In genomic region chr2:4679886-4680285, GRCm38 (mm10) we compare ENCODE assay signal across 22 mouse cellular contexts. TPM values are rescaled to one million over a fixed set of nuclear protein-coding genes. Genes with fewer than 3 reads are reported as not detected.
A peak's percentile ranks its signal among the peaks of the same experiment; 100 is the strongest.
DNase-seq lines count a peak whose midpoint lies in the region; ATAC-seq and TF ChIP-seq lines count a peak whose summit lies in the region.
"Had no signal": no experiment of that assay in that cellular context is flagged by ENCODE, and none has a peak within 500 bp of the region (broad histone marks: within the 10 kb centered on the region; RNA-seq: fewer than 3 reads in every experiment).

No protein-coding gene starts in this region.

- no peak overlapping the region for H3K27ac ChIP-seq in heart, embryonic 11.5 days (ENCODE audit: low read depth, low read length)
- no peak overlapping the region for H3K27ac ChIP-seq in kidney, adult 2 months (ENCODE audit: insufficient read depth, low read depth, low read length)
- H3K27ac ChIP-seq in kidney, embryonic 14.5 days (ENCODE audit: low read depth, low read length) = no peak overlapping the region
- H3K27ac ChIP-seq: embryonic facial prominence, embryonic 13.5 days; forebrain, embryonic 12.5 days; hindbrain, embryonic 12.5 days had no signal

- DNase-seq in heart, adult 18-20 months = peak; percentile 4 to 18
- peak; percentile 51 for DNase-seq in kidney, adult 2 months
- DNase-seq in kidney, postnatal 14 days = peak; percentile 6
- no peak for DNase-seq in left cerebral cortex, postnatal 25 days (ENCODE audit: low spot score in 2 of 2)
- DNase-seq: adrenal gland, postnatal 14 days; cerebellum, adult 11-12 months; cerebellum, adult 9-10 months; cerebellum, postnatal 25 days; gastrocnemius, postnatal 25 days; heart, postnatal 4 days had no signal

- intact Hi-C loops in left cerebral cortex, postnatal 25 days (cut with DNase I) = no loop called here

- ATAC-seq in heart, embryonic 11.5 days (replicated peaks; ENCODE audit: insufficient number of reproducible peaks, low FRiP score, low TSS enrichment) = no peak
- ATAC-seq in kidney, embryonic 14.5 days (ENCODE audit: low FRiP score, low TSS enrichment) = no peak
- ATAC-seq: activated CD4-positive, CD25-positive, alpha-beta regulatory T cell, adult 4 months; forebrain, embryonic 16.5 days; hindbrain, embryonic 16.5 days; Patski had no signal

- 75% methylated on average over 3 of the region's 3 CpGs for WGBS in heart, embryonic 11.5 days (ENCODE audit: insufficient replicate concordance)
- 57% methylated on average over 3 of the region's 3 CpGs for WGBS in kidney, adult 2 months
- WGBS in kidney, embryonic 14.5 days = 79% methylated on average over 3 of the region's 3 CpGs

- H3K4me3 ChIP-seq in heart, embryonic 11.5 days (ENCODE audit: low read depth, low read length) = no peak overlapping the region
- no peak overlapping the region for H3K4me3 ChIP-seq in kidney, adult 2 months (ENCODE audit: insufficient read depth, low read depth, low read length)
- no peak overlapping the region for H3K4me3 ChIP-seq in kidney, embryonic 14.5 days (ENCODE audit: low read length)
- H3K4me3 ChIP-seq: embryonic facial prominence, embryonic 13.5 days; forebrain, embryonic 12.5 days; heart, embryonic 12.5 days; hindbrain, embryonic 12.5 days had no signal

- TF ChIP-seq CTCF in kidney, adult 2 months (conservative IDR thresholded peaks at IDR 0.05; ENCODE audit: insufficient read depth, insufficient read length, low read depth, low read length) = no peak

- no peaks in the 10 kb centered on the region for H3K4me1 ChIP-seq in heart, embryonic 11.5 days (ENCODE audit: control insufficient read depth, insufficient read depth, low read length)
- no peaks in the 10 kb centered on the region for H3K4me1 ChIP-seq in kidney, adult 2 months (ENCODE audit: control insufficient read depth, insufficient read depth, low read length)
- H3K4me1 ChIP-seq in kidney, embryonic 14.5 days (ENCODE audit: control insufficient read depth, insufficient read depth, low read length) = no peaks in the 10 kb centered on the region
- H3K4me1 ChIP-seq: embryonic facial prominence, embryonic 13.5 days; forebrain, embryonic 12.5 days; heart, embryonic 12.5 days; hindbrain, embryonic 12.5 days had no signal

- H3K9ac ChIP-seq in heart, embryonic 11.5 days (ENCODE audit: low read depth, low read length) = no peak overlapping the region
- H3K9ac ChIP-seq in kidney, embryonic 14.5 days (ENCODE audit: low read depth, low read length) = no peak overlapping the region
- H3K9ac ChIP-seq: embryonic facial prominence, embryonic 13.5 days; forebrain, embryonic 12.5 days; heart, embryonic 12.5 days; hindbrain, embryonic 12.5 days had no signal

- no peak overlapping the region for H3K4me2 ChIP-seq in heart, embryonic 11.5 days
- no peak overlapping the region for H3K4me2 ChIP-seq in kidney, embryonic 14.5 days (replicated peaks; ENCODE audit: low read depth, low read length)
- H3K4me2 ChIP-seq: embryonic facial prominence, embryonic 13.5 days; forebrain, embryonic 12.5 days; heart, embryonic 12.5 days; hindbrain, embryonic 12.5 days had no signal

- no peak for TF ChIP-seq POLR2A in kidney, adult 2 months (IDR thresholded peaks at IDR 0.05; ENCODE audit: low read depth, low read length)

- no peaks in the 10 kb centered on the region for H3K9me3 ChIP-seq in heart, embryonic 11.5 days (replicated peaks; ENCODE audit: control insufficient read depth, low read length)
- H3K9me3 ChIP-seq in kidney, embryonic 14.5 days (ENCODE audit: control insufficient read depth, low read length) = no peaks in the 10 kb centered on the region
- H3K9me3 ChIP-seq: embryonic facial prominence, embryonic 13.5 days; forebrain, embryonic 12.5 days; hindbrain, embryonic 12.5 days had no signal

- H3K36me3 ChIP-seq in heart, embryonic 11.5 days (ENCODE audit: control insufficient read depth, insufficient read depth, low read length) = no peaks in the 10 kb centered on the region
- no peaks in the 10 kb centered on the region for H3K36me3 ChIP-seq in kidney, adult 2 months (ENCODE audit: control insufficient read depth, insufficient read depth, low read length)
- H3K36me3 ChIP-seq in kidney, embryonic 14.5 days (ENCODE audit: control insufficient read depth, insufficient read depth, low read length) = no peaks in the 10 kb centered on the region
- H3K36me3 ChIP-seq: embryonic facial prominence, embryonic 13.5 days; forebrain, embryonic 12.5 days; heart, embryonic 12.5 days; hindbrain, embryonic 12.5 days had no signal

- no peaks in the 10 kb centered on the region for H3K27me3 ChIP-seq in heart, embryonic 11.5 days (ENCODE audit: control insufficient read depth, insufficient read depth, low read length)
- H3K27me3 ChIP-seq in kidney, adult 2 months (replicated peaks; ENCODE audit: control insufficient read depth, insufficient read depth, low read length) = no peaks in the 10 kb centered on the region
- no peaks in the 10 kb centered on the region for H3K27me3 ChIP-seq in kidney, embryonic 14.5 days (ENCODE audit: control insufficient read depth, insufficient read depth, low read length)
- H3K27me3 ChIP-seq: CH12.LX; embryonic facial prominence, embryonic 13.5 days; forebrain, embryonic 12.5 days; heart, embryonic 12.5 days; hindbrain, embryonic 12.5 days had no signal

RNA-seq across cellular contexts. Expression of gene Prpf18, which starts 28.0 kb away (rescaled TPM):
- total RNA-seq in heart, adult 18-20 months (2021) = 10 to 100 TPM; 34.2 to 35.5 TPM
- 29.6 and 34.4 TPM in 2 replicates for polyA plus RNA-seq in heart, embryonic 11.5 days (2014; fragmentation: Nextera tagmentation; extraction: Ambion mirVana)
- polyA plus RNA-seq in kidney, adult 2 months (2012; rRNA removed) = 10.5 and 12.2 TPM in 2 replicates
- 20.4 and 38.8 TPM in 2 replicates for polyA plus RNA-seq in kidney, embryonic 14.5 days (2014; fragmentation: Nextera tagmentation; extraction: Ambion mirVana)
- total RNA-seq in left cerebral cortex, postnatal 25 days (2021) = 10 to 100 TPM; 49.6 to 49.7 TPM

RNA-seq across cellular contexts. Expression of gene Bend7, which starts 37.7 kb away (rescaled TPM):
- total RNA-seq in heart, adult 18-20 months (2021) = 1 to 10 TPM; 5.3 to 5.7 TPM
- 1.3 and 1.9 TPM in 2 replicates for polyA plus RNA-seq in heart, embryonic 11.5 days (2014; fragmentation: Nextera tagmentation; extraction: Ambion mirVana)
- polyA plus RNA-seq in kidney, adult 2 months (2012; rRNA removed) = 7.9 and 8.4 TPM in 2 replicates
- polyA plus RNA-seq in kidney, embryonic 14.5 days (2014; fragmentation: Nextera tagmentation; extraction: Ambion mirVana) = 4.2 and 6.9 TPM in 2 replicates
- total RNA-seq in left cerebral cortex, postnatal 25 days (2021) = 1 to 10 TPM; 2.5 to 3.5 TPM
- total RNA-seq: CH12.LX; granulocyte monocyte progenitor cell, adult 5-6 weeks had no signal
- polyA plus RNA-seq: activated CD4-positive, CD25-positive, alpha-beta regulatory T cell, adult 4 months had no signal

Comparison
In these comparisons a context has a peak if more than half of its experiments do, and no peak if none do; other contexts are left out.
1. DNase-seq: peak in heart, adult 18-20 months (2 of 2), kidney, adult 2 months (single experiment) and kidney, postnatal 14 days (single experiment); none in left cerebral cortex, postnatal 25 days (0 of 2).